Mouse (Mus musculus) midbrain, postnatal 0 days (tissue): ENCODE data around the gene Cfdp1. TPM values are rescaled to one million over a fixed set of nuclear protein-coding genes. Genes with fewer than 3 reads are reported as not detected.

Experiments
- ATAC-seq: fragments of 200-750 bp; cut with Nextera tagmentation; 2 replicates; pipeline ENCODE4 v1.8.0; 2017; ENCODE audit warnings: moderate number of reproducible peaks, mild to moderate bottlenecking, moderate TSS enrichment, moderate library complexity; ENCODE audit not compliant: low FRiP score
- DNase-seq: peaks from one replicate; pipeline ENCODE4 v3.0.0-alpha.2; 2015; ENCODE audit warnings: low spot score
- H3K27ac ChIP-seq: fragments of 300-500 bp; sonication (generic); 2 replicates; pipeline ENCODE4 v1.5.1; 2014; ENCODE audit warnings: low read depth, mild to moderate bottlenecking, low read length, mixed read lengths
- H3K27me3 ChIP-seq: fragments of 300-500 bp; sonication (generic); 2 replicates; pipeline ENCODE4 v1.6.1; 2014; ENCODE audit warnings: low read length, control low read depth, mixed read lengths; ENCODE audit not compliant: insufficient read depth
- H3K36me3 ChIP-seq: fragments of 300-500 bp; sonication (generic); 2 replicates; pipeline ENCODE4 v1.6.1; 2014; ENCODE audit warnings: low read length, control low read depth, mixed read lengths; ENCODE audit not compliant: insufficient read depth
- H3K4me1 ChIP-seq: fragments of 300-500 bp; sonication (generic); 2 replicates; pipeline ENCODE4 v1.6.1; 2014; ENCODE audit warnings: mild to moderate bottlenecking, control low read depth, antibody characterized with exemption, low read length, mixed read lengths; ENCODE audit not compliant: insufficient read depth
- H3K4me2 ChIP-seq: fragments of 300-500 bp; sonication (generic); 2 replicates; pipeline ENCODE4 v1.6.1; 2014; ENCODE audit warnings: low read depth, mild to moderate bottlenecking, low read length, mixed read lengths; ENCODE audit not compliant: poor library complexity, severe bottlenecking
- H3K4me3 ChIP-seq: fragments of 300-500 bp; sonication (generic); 2 replicates; pipeline ENCODE4 v1.5.1; 2014; ENCODE audit warnings: low read depth, mild to moderate bottlenecking, low read length, moderate library complexity
- H3K9ac ChIP-seq: fragments of 300-500 bp; sonication (generic); replicated peaks from 2 replicates; pipeline ENCODE4 v1.6.1; 2014; ENCODE audit warnings: mild to moderate bottlenecking, low read length, moderate library complexity, mixed read lengths; ENCODE audit not compliant: poor library complexity, severe bottlenecking
- H3K9me3 ChIP-seq: fragments of 300-500 bp; sonication (generic); 2 replicates; pipeline ENCODE4 v1.6.1; 2016; ENCODE audit warnings: low read length, control low read depth
- CTCF ChIP-seq: IDR thresholded peaks from 2 replicates; pipeline ENCODE4 v1.5.1; 2016; ENCODE audit warnings: antibody characterized with exemption, mild to moderate bottlenecking
- WGBS: fragments of 180-500 bp; shearing (Covaris S2); extraction: QIAGEN DNeasy Blood & Tissue Kit; methylation state at CpG from one replicate; pipeline ENCODE4 v1.1.7; 2014; 5-methylcytosine and 5-hydroxymethylcytosine counted together
- polyA plus RNA-seq: library from polyadenylated mRNA; unstranded; fragments of >200 nt; fragmentation: Nextera tagmentation; extraction: Ambion mirVana; gene quantifications from 2 replicates; pipeline ENCODE4 v1.2.1, GENCODE M21; 2015
- total RNA-seq: library from RNA; depleted of rRNA; stranded (reverse); fragments of >200 nt; gene quantifications from 2 replicates; pipeline ENCODE4 v1.2.3, GENCODE M21; 2014; rRNA removed

The Cfdp1 gene
- total and polyA plus RNA-seq, 2 experiments from 2014 or later = 61.3 to 196 TPM

DNA sequence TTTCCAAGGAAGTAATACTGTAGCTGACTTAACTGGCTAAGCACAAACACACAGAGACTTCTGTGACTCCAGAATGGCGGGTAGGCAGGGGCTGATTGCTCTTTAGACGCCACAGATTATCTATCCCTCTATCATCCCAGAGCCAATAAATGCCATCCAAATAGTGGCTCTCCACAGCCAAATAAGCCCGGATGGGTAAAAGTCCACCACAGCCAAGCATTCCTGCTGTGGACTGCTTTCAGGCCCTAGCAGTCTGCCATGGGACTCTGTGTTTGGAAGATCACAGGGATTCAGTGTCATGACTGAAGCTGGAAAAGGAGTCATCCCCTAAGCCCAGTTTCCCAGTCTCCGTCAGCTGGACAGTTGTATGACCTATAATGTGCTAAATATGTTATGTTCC, 126.5 kb downstream of the Cfdp1 start:
- WGBS = 81% methylated on average over 4 of the region's 4 CpGs
- Histone ChIP-seq H3K27me3 (no peaks in the 10 kb centered on the region), H3K4me1 (peaks cover 7% of the 10 kb centered on the region; the same call in 1 of the 2 replicates), H3K27ac (no peak overlapping the region), H3K4me3 (no peak overlapping the region), H3K36me3 (no peaks in the 10 kb centered on the region), H3K9me3 (no peaks in the 10 kb centered on the region), H3K4me2 (no peak overlapping the region), H3K9ac (no peak overlapping the region)
- TF ChIP-seq CTCF = no peak
- no peak for ATAC-seq
- no peak for DNase-seq

DNA sequence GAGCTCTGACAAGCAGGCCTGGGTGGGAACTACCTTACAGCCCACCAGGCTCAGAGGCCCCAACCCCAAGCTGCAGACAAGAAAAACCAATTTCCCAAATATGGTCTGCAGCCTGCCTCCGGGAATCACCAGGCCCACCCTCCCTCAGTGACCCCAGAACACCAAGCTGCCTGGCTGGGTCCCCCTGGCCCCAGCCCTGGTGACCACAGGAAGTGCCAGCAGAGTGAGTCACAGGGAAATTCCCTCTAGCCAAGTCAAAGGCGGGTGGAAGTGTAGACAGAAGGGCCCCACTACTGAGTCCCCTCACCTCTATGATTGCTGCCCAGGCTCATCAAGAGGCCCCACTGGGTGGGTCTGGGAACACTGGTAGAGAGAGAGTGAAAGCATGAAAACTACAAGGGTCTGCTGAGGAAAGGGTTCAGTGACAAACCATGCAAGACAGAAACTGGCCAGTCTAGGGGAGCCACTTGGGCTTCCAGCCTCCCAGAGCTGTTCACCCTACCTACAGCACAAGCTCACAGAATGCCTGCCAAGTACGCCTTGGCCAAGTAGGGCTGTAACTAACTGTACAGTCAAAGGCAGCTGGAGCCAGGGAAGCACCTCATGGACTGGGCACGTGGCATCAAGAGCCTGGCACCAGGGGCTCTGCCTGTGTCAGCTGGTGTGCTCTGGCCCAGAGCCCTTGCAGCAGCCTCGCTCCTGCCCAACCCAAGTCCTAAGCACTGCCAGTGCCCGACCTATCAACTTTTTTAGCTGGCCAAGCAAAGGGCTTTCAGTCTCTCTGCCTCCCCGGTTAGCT, 127.8 kb downstream of the Cfdp1 start:
- H3K9ac ChIP-seq = no peak overlapping the region
- WGBS = 66% methylated on average over 7 of the region's 7 CpGs
- peaks cover 7% of the 10 kb centered on the region; the same call in 1 of the 2 replicates for H3K4me1 ChIP-seq
- no peak overlapping the region for H3K4me2 ChIP-seq
- H3K27ac ChIP-seq = no peak overlapping the region
- DNase-seq (peak; percentile 89), ATAC-seq (peak; percentile 83)
- no peaks in the 10 kb centered on the region for H3K36me3 ChIP-seq
- no peaks in the 10 kb centered on the region for H3K27me3 ChIP-seq
- no peak overlapping the region for H3K4me3 ChIP-seq
- TF ChIP-seq CTCF = no peak
- H3K9me3 ChIP-seq = no peaks in the 10 kb centered on the region

DNA sequence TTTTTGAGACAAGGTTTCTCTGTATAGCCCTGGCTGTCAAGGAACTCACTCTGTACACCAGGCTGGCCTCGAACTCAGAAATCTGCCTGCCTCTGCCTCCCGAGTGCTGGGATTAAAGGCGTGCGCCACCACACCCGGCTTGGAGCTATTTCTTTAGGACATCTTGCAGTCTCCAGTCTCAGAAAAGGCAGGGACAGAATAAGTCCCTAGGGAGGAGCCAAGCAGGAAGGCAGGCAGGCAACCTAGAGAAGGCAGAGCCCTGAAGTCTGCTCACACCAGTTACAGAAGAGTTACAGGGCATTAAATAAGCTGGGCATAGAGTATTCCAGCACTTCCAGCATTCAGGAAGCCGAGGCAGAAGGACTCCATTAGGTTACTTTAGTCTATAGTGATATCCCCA, 128.8 kb downstream of the Cfdp1 start:
- H3K4me2 ChIP-seq = no peak overlapping the region
- H3K27me3 ChIP-seq = no peaks in the 10 kb centered on the region
- ATAC-seq = no peak
- peaks cover 7% of the 10 kb centered on the region; the same call in 1 of the 2 replicates for H3K36me3 ChIP-seq
- no peaks in the 10 kb centered on the region for H3K9me3 ChIP-seq
- no peak for TF ChIP-seq CTCF
- DNase-seq = no peak
- no peak overlapping the region for H3K9ac ChIP-seq
- H3K27ac ChIP-seq = no peak overlapping the region
- no peaks in the 10 kb centered on the region for H3K4me1 ChIP-seq
- 95% methylated on average over 6 of the region's 6 CpGs for WGBS
- no peak overlapping the region for H3K4me3 ChIP-seq

DNA sequence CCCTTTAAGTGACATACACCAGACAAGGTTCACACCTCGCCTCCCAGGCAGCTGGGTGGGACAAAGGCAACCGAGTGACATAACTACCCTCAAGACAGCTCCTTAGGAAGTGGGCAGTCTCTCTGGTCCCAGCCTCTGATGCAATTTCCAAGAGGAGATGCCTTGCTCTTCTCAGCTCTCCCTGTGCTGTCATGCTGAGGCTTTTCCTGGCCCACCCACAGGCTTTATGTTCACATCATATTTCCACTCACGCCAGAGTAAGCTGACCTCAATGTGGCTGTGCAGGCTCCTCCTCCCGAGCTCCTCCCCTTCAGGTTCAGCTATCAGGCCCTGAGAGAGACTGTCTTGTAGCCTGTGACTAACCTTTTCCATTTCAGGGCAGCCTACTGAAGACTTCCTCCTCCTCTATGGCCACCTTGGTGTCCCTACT, 134.0 kb downstream of the Cfdp1 start:
- Histone ChIP-seq H3K4me3 (no peak overlapping the region), H3K36me3 (peaks cover 17% of the 10 kb centered on the region), H3K9ac (no peak overlapping the region), H3K27me3 (no peaks in the 10 kb centered on the region), H3K4me1 (peaks cover 17% of the 10 kb centered on the region), H3K9me3 (no peaks in the 10 kb centered on the region), H3K27ac (no peak overlapping the region), H3K4me2 (no peak overlapping the region)
- TF ChIP-seq CTCF = no peak
- ATAC-seq (no peak), DNase-seq (no peak)
- WGBS = 72% methylated on average over 4 of the region's 4 CpGs

DNA sequence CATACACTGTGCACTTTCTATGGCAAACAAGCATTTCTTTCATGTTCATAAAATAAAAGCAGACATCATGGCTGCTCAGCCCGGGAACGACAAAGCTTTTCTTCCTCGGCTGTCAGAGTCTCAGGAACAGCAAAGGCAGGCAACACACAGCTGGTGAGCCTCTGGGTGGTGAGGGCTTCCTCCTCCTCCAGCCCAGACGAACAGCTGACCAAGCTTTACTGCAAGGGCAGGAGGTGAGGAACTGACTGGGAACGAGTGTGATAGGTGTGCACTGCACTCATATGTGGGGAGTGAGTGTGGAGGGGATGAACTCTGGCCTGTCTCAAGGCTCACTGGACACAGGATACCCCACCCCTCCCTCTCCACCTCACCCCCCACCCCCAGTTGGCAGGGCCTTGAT, 135.2 kb downstream of the Cfdp1 start:
- no peak for DNase-seq
- ATAC-seq = no peak
- H3K4me2 ChIP-seq = no peak overlapping the region
- peaks cover 17% of the 10 kb centered on the region for H3K4me1 ChIP-seq
- H3K36me3 ChIP-seq = peaks cover 27% of the 10 kb centered on the region
- H3K27me3 ChIP-seq = no peaks in the 10 kb centered on the region
- no peak for TF ChIP-seq CTCF
- 35% methylated on average over 5 of the region's 5 CpGs for WGBS
- no peaks in the 10 kb centered on the region for H3K9me3 ChIP-seq
- no peak overlapping the region for H3K9ac ChIP-seq
- H3K4me3 ChIP-seq = no peak overlapping the region
- H3K27ac ChIP-seq = 0 out of 2 replicates have a peak overlapping the region, but pooled peaks have one; percentile 32

Other genes with a start within 250 kb of the Cfdp1 start
- 1.5 and 3.3 TPM in 2 replicates for gene Ldhd, start 223.9 kb downstream of the Cfdp1 start, total RNA-seq
- 2.0 and 2.8 TPM in 2 replicates for gene Ldhd, start 223.9 kb downstream of the Cfdp1 start, polyA plus RNA-seq
- 18.1 and 22.2 TPM in 2 replicates for gene Zfp1, start 210.9 kb downstream of the Cfdp1 start, total RNA-seq
- gene Zfp1, start 210.9 kb downstream of the Cfdp1 start, polyA plus RNA-seq = 22.7 and 23.3 TPM in 2 replicates
- not detected in 2 replicates for gene Ctrb1, start 163.3 kb downstream of the Cfdp1 start, total RNA-seq
- gene Ctrb1, start 163.3 kb downstream of the Cfdp1 start, polyA plus RNA-seq = not detected in 2 replicates
- gene Bcar1, start 110.5 kb downstream of the Cfdp1 start, total RNA-seq = 62.3 and 72.8 TPM in 2 replicates
- 38.3 and 44.3 TPM in 2 replicates for gene Bcar1, start 110.5 kb downstream of the Cfdp1 start, polyA plus RNA-seq
- 3.6 TPM in 2 replicates for gene Tmem170, start 22.5 kb upstream of the Cfdp1 start, total RNA-seq
- gene Tmem170, start 22.5 kb upstream of the Cfdp1 start, polyA plus RNA-seq = 2.1 and 2.7 TPM in 2 replicates
- gene Chst5, start 56.2 kb upstream of the Cfdp1 start, total RNA-seq = 2.9 and 5.2 TPM in 2 replicates
- gene Chst5, start 56.2 kb upstream of the Cfdp1 start, polyA plus RNA-seq = 3.4 and 3.6 TPM in 2 replicates
- gene Tmem231, start 79.6 kb upstream of the Cfdp1 start, total RNA-seq = 21.3 and 23.7 TPM in 2 replicates
- 17.3 and 18.7 TPM in 2 replicates for gene Tmem231, start 79.6 kb upstream of the Cfdp1 start, polyA plus RNA-seq
- 117 and 121 TPM in 2 replicates for gene Gabarapl2, start 86.4 kb upstream of the Cfdp1 start, total RNA-seq
- 459 and 469 TPM in 2 replicates for gene Gabarapl2, start 86.4 kb upstream of the Cfdp1 start, polyA plus RNA-seq
- 3.4 and 5.2 TPM in 2 replicates for gene Adat1, start 138.0 kb upstream of the Cfdp1 start, total RNA-seq
- 3.8 and 4.7 TPM in 2 replicates for gene Adat1, start 138.0 kb upstream of the Cfdp1 start, polyA plus RNA-seq
- 88.6 and 106 TPM in 2 replicates for gene Kars, start 157.0 kb upstream of the Cfdp1 start, total RNA-seq
- 160 and 163 TPM in 2 replicates for gene Kars, start 157.0 kb upstream of the Cfdp1 start, polyA plus RNA-seq
- gene Terf2ip, start 157.1 kb upstream of the Cfdp1 start, total RNA-seq = 55.5 and 75.0 TPM in 2 replicates
- gene Terf2ip, start 157.1 kb upstream of the Cfdp1 start, polyA plus RNA-seq = 65.4 and 74.9 TPM in 2 replicates
- not detected in 2 replicates for gene Gm6793, start 160.7 kb upstream of the Cfdp1 start, total RNA-seq
- 0.36 and 0.99 TPM in 2 replicates for gene Gm6793, start 160.7 kb upstream of the Cfdp1 start, polyA plus RNA-seq